Mouse (Mus musculus) MEL (cell line): Measurements from ENCODE around the gene Ugt1a2. TPM values are rescaled to one million over a fixed set of nuclear protein-coding genes. Genes with fewer than 3 reads are reported as not detected.

Source experiments
- DNase-seq: peaks from one replicate; pipeline ENCODE4 v3.0.0; 2011; ENCODE audit warnings: low read depth, low spot score
- H3K27ac ChIP-seq: 2 replicates; pipeline ENCODE4 v1.5.1; 2012; ENCODE audit warnings: low read depth, mild to moderate bottlenecking, control low read depth, low read length, moderate library complexity; ENCODE audit not compliant: control insufficient read depth
- H3K27me3 ChIP-seq, 2 experiments: fragments of 150-350 bp in 1 of 2; sonication (generic) in 1 of 2; 2 replicates each; pipeline ENCODE4 v1.6.1; 2012; ENCODE audit warnings: low read length in 2 of 2, mild to moderate bottlenecking in 2 of 2, improper control_type of control experiment in 1 of 2, moderate library complexity in 1 of 2; ENCODE audit not compliant: insufficient read depth in 2 of 2, control insufficient read depth in 1 of 2
- H3K36me3 ChIP-seq, 2 experiments: 2 replicates each; pipeline ENCODE4 v1.6.1; 2012 to 2014; ENCODE audit warnings: low read length in 2 of 2, improper control_type of control experiment in 1 of 2, inconsistent platforms in 1 of 2, mild to moderate bottlenecking in 1 of 2; ENCODE audit not compliant: insufficient read depth in 2 of 2, control insufficient read depth in 1 of 2
- H3K4me1 ChIP-seq, 2 experiments: fragments of 150-350 bp in 1 of 2; sonication (generic) in 1 of 2; 2 replicates each; pipeline ENCODE4 v1.6.1; 2012; ENCODE audit warnings: low read length in 2 of 2, improper control_type of control experiment in 1 of 2, mild to moderate bottlenecking in 1 of 2; ENCODE audit not compliant: insufficient read depth in 2 of 2, control insufficient read depth in 1 of 2
- H3K4me3 ChIP-seq, 2 experiments: fragments of 150-350 bp in 1 of 2; sonication (generic) in 1 of 2; 2 replicates each; pipeline ENCODE4 v1.5.1; 2012; ENCODE audit warnings: low read depth in 2 of 2, low read length in 2 of 2, mild to moderate bottlenecking in 2 of 2, moderate library complexity in 2 of 2, control low read depth in 1 of 2, improper control_type of control experiment in 1 of 2; ENCODE audit not compliant: control insufficient read depth in 1 of 2, insufficient read depth in 1 of 2
- H3K79me2 ChIP-seq: 2 replicates; pipeline ENCODE4 v1.6.1; 2012; ENCODE audit warnings: mild to moderate bottlenecking, low read length, moderate library complexity; ENCODE audit not compliant: control insufficient read depth, poor library complexity, insufficient read depth
- H3K9ac ChIP-seq: 2 replicates; pipeline ENCODE4 v1.6.1; 2012; ENCODE audit warnings: low read depth, mild to moderate bottlenecking, control low read depth, low read length, moderate library complexity; ENCODE audit not compliant: control insufficient read depth, poor library complexity, severe bottlenecking
- H3K9me3 ChIP-seq: fragments of 150-350 bp; sonication (generic); replicated peaks from 2 replicates; pipeline ENCODE4 v1.6.1; 2012; ENCODE audit warnings: mild to moderate bottlenecking, low read length, improper control_type of control experiment, moderate library complexity; ENCODE audit not compliant: insufficient read depth
- CHD1 ChIP-seq: IDR thresholded peaks from 2 replicates; pipeline ENCODE4 v1.6.1; 2012; ENCODE audit warnings: low read depth, mild to moderate bottlenecking, inconsistent platforms, low read length, improper control_type of control experiment
- CHD2 ChIP-seq: IDR thresholded peaks from 2 replicates; pipeline ENCODE4 v1.6.1; 2011; ENCODE audit warnings: low read length, improper control_type of control experiment
- CTCF ChIP-seq, 3 experiments: IDR thresholded peaks in 2 of 3; conservative IDR thresholded peaks in 1 of 3; 2 replicates each; pipeline ENCODE4 v1.5.1; 2011 to 2012; ENCODE audit warnings: low read length in 3 of 3, low read depth in 2 of 3, mild to moderate bottlenecking in 2 of 3, improper control_type of control experiment in 1 of 3, inconsistent platforms in 1 of 3, mixed read lengths in 1 of 3, moderate library complexity in 1 of 3; ENCODE audit not compliant: control insufficient read depth in 1 of 3, insufficient read depth in 1 of 3, poor library complexity in 1 of 3, severe bottlenecking in 1 of 3
- ELF1 ChIP-seq: IDR thresholded peaks from 2 replicates; pipeline ENCODE4 v1.6.1; 2014; ENCODE audit warnings: low read depth, mild to moderate bottlenecking, inconsistent platforms, low read length, improper control_type of control experiment, moderate library complexity
- GABPA ChIP-seq: IDR thresholded peaks from 2 replicates; pipeline ENCODE4 v1.6.1; 2012; ENCODE audit warnings: low read depth, mild to moderate bottlenecking, inconsistent platforms, low read length, improper control_type of control experiment, moderate library complexity
- JUND ChIP-seq: IDR thresholded peaks from 2 replicates; pipeline ENCODE4 v1.6.1; 2011; ENCODE audit warnings: low read depth, mild to moderate bottlenecking, improper control_type of control experiment, low read length
- KAT2A ChIP-seq: conservative IDR thresholded peaks from 2 replicates; pipeline ENCODE4 v1.6.1; 2012; ENCODE audit warnings: low read depth, low read length, improper control_type of control experiment, inconsistent platforms
- MAFK ChIP-seq: IDR thresholded peaks from 2 replicates; pipeline ENCODE4 v1.6.1; 2011; ENCODE audit warnings: low read depth, mild to moderate bottlenecking, low read length, improper control_type of control experiment, borderline replicate concordance
- MYC ChIP-seq: IDR thresholded peaks from 2 replicates; pipeline ENCODE4 v1.6.1; 2011; ENCODE audit warnings: low read depth, mild to moderate bottlenecking, low read length, improper control_type of control experiment, moderate library complexity
- POLR2AphosphoS2 ChIP-seq: IDR thresholded peaks from 2 replicates; pipeline ENCODE4 v1.6.1; 2011; ENCODE audit warnings: low read length, improper control_type of control experiment
- RAD21 ChIP-seq: IDR thresholded peaks from 2 replicates; pipeline ENCODE4 v1.6.1; 2011; ENCODE audit warnings: mild to moderate bottlenecking, low read depth, low read length, improper control_type of control experiment
- SIN3A ChIP-seq: IDR thresholded peaks from 2 replicates; pipeline ENCODE4 v1.6.1; 2012; ENCODE audit warnings: low read length, improper control_type of control experiment, inconsistent platforms
- TAL1 ChIP-seq: IDR thresholded peaks from 2 replicates; pipeline ENCODE4 v1.6.1; 2012; ENCODE audit warnings: mild to moderate bottlenecking, inconsistent platforms, low read length, moderate library complexity, mixed read lengths
- UBTF ChIP-seq: IDR thresholded peaks from 2 replicates; pipeline ENCODE4 v1.6.1; 2012; ENCODE audit warnings: low read depth, mild to moderate bottlenecking, inconsistent platforms, low read length, improper control_type of control experiment, moderate library complexity, borderline replicate concordance; ENCODE audit not compliant: insufficient read depth
- USF1 ChIP-seq: IDR thresholded peaks from 2 replicates; pipeline ENCODE4 v1.6.1; 2014; ENCODE audit warnings: low read depth, mild to moderate bottlenecking, inconsistent platforms, low read length, improper control_type of control experiment, moderate library complexity
- ZMIZ1 ChIP-seq: IDR thresholded peaks from 2 replicates; pipeline ENCODE4 v1.6.1; 2012; ENCODE audit warnings: low read depth, mild to moderate bottlenecking, inconsistent platforms, low read length, improper control_type of control experiment, moderate library complexity
- ZNF384 ChIP-seq: IDR thresholded peaks from 2 replicates; pipeline ENCODE4 v1.6.1; 2012; ENCODE audit warnings: low read depth, mild to moderate bottlenecking, inconsistent platforms, low read length, improper control_type of control experiment
- polyA plus RNA-seq, 2 experiments: library from polyadenylated mRNA; stranded (reverse) in 1 of 2; unstranded in 1 of 2; fragments of >175 nt in 1 of 2; fragments of >200 nt in 1 of 2; gene quantifications; 2 replicates each; pipeline versions ENCODE4 v1.2.1 to v1.2.4; 2012; ENCODE audit warnings: low replicate concordance in 2 of 2, low read depth in 1 of 2; ENCODE audit not compliant: insufficient read length in 2 of 2, insufficient read depth in 1 of 2, missing spikeins in 1 of 2
- total RNA-seq: library from RNA; depleted of rRNA; stranded (reverse); fragments of 300-350 nt; gene quantifications from 2 replicates; pipeline ENCODE4 v1.2.3, GENCODE M21; 2012

The Ugt1a2 gene
- total and polyA plus RNA-seq, 3 experiments: not detected

GRCm38 (mm10) chr1:88237311-88237710 lies 36.9 kb downstream of the Ugt1a2 start:
- Histone ChIP-seq H3K27me3 (no peaks in the 10 kb centered on the region), H3K79me2 (no peaks in the 10 kb centered on the region), H3K4me1 (no peaks in the 10 kb centered on the region), H3K4me3 (no peak overlapping the region), H3K27ac (no peak overlapping the region), H3K9me3 (no peaks in the 10 kb centered on the region), H3K9ac (no peak overlapping the region), H3K36me3 (no peaks in the 10 kb centered on the region)
- DNase-seq: no peak
- TF ChIP-seq ELF1 (no peak), TAL1 (no peak), MAFK (no peak), USF1 (no peak), ZMIZ1 (no peak), CTCF (IDR thresholded peaks at IDR 0.05 in 2 of 3, conservative IDR thresholded peaks at IDR 0.05 in 1 of 3; ENCODE audit: control insufficient read depth in 1 of 3, insufficient read depth in 1 of 3, low read depth in 2 of 3, low read length in 3 of 3, poor library complexity in 1 of 3, severe bottlenecking in 1 of 3) (no peak), CHD2 (no peak), POLR2AphosphoS2 (no peak), GABPA (no peak), RAD21 (no peak), KAT2A (no peak), JUND (no peak), MYC (no peak), SIN3A (no peak), ZNF384 (no peak)

DNA sequence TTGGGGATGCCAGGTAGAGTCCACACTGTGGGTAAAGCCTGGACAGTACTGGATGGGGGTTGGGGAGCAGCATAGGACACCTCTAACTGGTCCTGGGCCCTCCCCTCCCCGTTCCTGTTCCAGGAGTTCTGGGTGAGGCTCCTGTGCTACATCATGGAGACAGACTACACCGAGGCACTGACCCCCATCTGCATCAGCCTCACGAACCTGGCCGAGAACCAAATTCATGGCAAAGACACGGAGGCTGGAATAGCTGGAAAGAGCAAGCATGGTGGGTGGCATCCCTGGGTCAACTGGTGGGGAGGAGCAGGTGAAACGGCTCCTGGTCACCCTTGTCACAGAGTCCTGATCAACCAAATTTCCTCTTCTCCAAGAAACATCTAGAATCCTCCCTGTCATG lies 38.4 kb downstream of the Ugt1a2 start:
- Histone ChIP-seq H3K79me2 (no peaks in the 10 kb centered on the region), H3K27ac (no peak overlapping the region), H3K4me1 (no peaks in the 10 kb centered on the region), H3K9me3 (no peaks in the 10 kb centered on the region), H3K36me3 (no peaks in the 10 kb centered on the region), H3K27me3 (no peaks in the 10 kb centered on the region), H3K9ac (no peak overlapping the region), H3K4me3 (no peak overlapping the region)
- TF ChIP-seq ZMIZ1 (no peak), UBTF (no peak), CHD2 (no peak), USF1 (no peak), CTCF (IDR thresholded peaks at IDR 0.05 in 2 of 3, conservative IDR thresholded peaks at IDR 0.05 in 1 of 3; ENCODE audit: control insufficient read depth in 1 of 3, insufficient read depth in 1 of 3, low read depth in 2 of 3, low read length in 3 of 3, poor library complexity in 1 of 3, severe bottlenecking in 1 of 3) (no peak), CHD1 (no peak)
- DNase-seq: no peak
